10 mouse cellular contexts compared by ENCODE assay signal in genomic region chr11:102137625-102138446, GRCm38 (mm10). TPM values are rescaled to one million over a fixed set of nuclear protein-coding genes. Genes with fewer than 3 reads are reported as not detected.
A peak's percentile ranks its signal among the peaks of the same experiment; 100 is the strongest.
DNase-seq lines count a peak whose midpoint lies in the region; ATAC-seq and TF ChIP-seq lines count a peak whose summit lies in the region.
"Had no signal": no experiment of that assay in that cellular context is flagged by ENCODE, and none has a peak within 500 bp of the region (broad histone marks: within the 10 kb centered on the region; RNA-seq: fewer than 3 reads in every experiment).

No protein-coding gene starts in this region.

- 34% methylated on average over 13 of the region's 13 CpGs for WGBS in lung, postnatal 0 days

- DNase-seq in lung, postnatal 0 days (ENCODE audit: low spot score): no peak
- DNase-seq in lung, postnatal 25 days (ENCODE audit: low spot score): no peak
- DNase-seq in left cerebral cortex, postnatal 10 days (ENCODE audit: extremely low spot score in 1 of 2, low spot score in 2 of 2): no peak
- no peak for DNase-seq in gastrocnemius, adult 8-10 months (ENCODE audit: low spot score in 2 of 2)
- no peak for DNase-seq in left cerebral cortex, adult 2 months (ENCODE audit: extremely low spot score in 1 of 2, low spot score in 2 of 2)
- DNase-seq in layer of hippocampus, adult 8-10 months (ENCODE audit: low spot score in 2 of 2): no peak

- intact Hi-C loops in left cerebral cortex, postnatal 10 days (cut with DNase I): loop anchor here (1.0 to 5.0 kb wide), 3 partner anchors 36 to 151 kb away; partner anchors contain the start of gene Dusp3
- intact Hi-C loops in left cerebral cortex, adult 2 months (cut with DNase I): loop anchor here (1.0 to 2.0 kb wide), 3 partner anchors 36 to 151 kb away; partner anchors contain the start of gene Dusp3

- H3K9me3 ChIP-seq in lung, postnatal 0 days (ENCODE audit: low read length): no peaks in the 10 kb centered on the region

- peaks cover 8% of the 10 kb centered on the region; the same call in 1 of the 2 replicates for H3K27me3 ChIP-seq in lung, postnatal 0 days (replicated peaks; ENCODE audit: insufficient read depth, low read length)

- TF ChIP-seq CTCF in lung, postnatal 0 days (IDR thresholded peaks at IDR 0.05): no peak
- no peak for TF ChIP-seq CTCF in left cerebral cortex, adult 2 months (IDR thresholded peaks at IDR 0.05)

- no peak overlapping the region for H3K9ac ChIP-seq in lung, postnatal 0 days (replicated peaks; ENCODE audit: low read depth)

- H3K36me3 ChIP-seq in lung, postnatal 0 days (ENCODE audit: insufficient read depth, low read length): no peaks in the 10 kb centered on the region

- H3K4me2 ChIP-seq in lung, postnatal 0 days (replicated peaks; ENCODE audit: low read depth, low read length): 0 out of 2 replicates have a peak overlapping the region, but pooled peaks have one; percentile 25

- no peak for ATAC-seq in lung, postnatal 0 days
- ATAC-seq in granulocyte monocyte progenitor cell, adult 5-6 weeks (replicated peaks; ENCODE audit: poor library complexity, severe bottlenecking): peak; percentile 75
- peak; percentile 69 for ATAC-seq in megakaryocyte, adult 5-6 weeks (ENCODE audit: poor library complexity, severe bottlenecking)

- H3K27ac ChIP-seq in lung, postnatal 0 days (ENCODE audit: low read length): no peak overlapping the region
- H3K27ac ChIP-seq in left cerebral cortex, adult 2 months: no peak overlapping the region

- no peaks in the 10 kb centered on the region for H3K4me1 ChIP-seq in lung, postnatal 0 days (ENCODE audit: insufficient read depth, low read depth, low read length)

- 0 out of 2 replicates have a peak overlapping the region, but pooled peaks have one; percentile 8 for H3K4me3 ChIP-seq in lung, postnatal 0 days (ENCODE audit: low read depth, low read length)
- H3K4me3 ChIP-seq in left cerebral cortex, adult 2 months: no peak overlapping the region

- TF ChIP-seq EP300 in lung, postnatal 0 days (IDR thresholded peaks at IDR 0.05): no peak

RNA-seq across cellular contexts. Expression of gene Nags, which starts 7.5 kb away (rescaled TPM):
- polyA plus RNA-seq in lung, postnatal 0 days (2015; fragmentation: Nextera tagmentation; extraction: Ambion mirVana): 0.91 and 1.4 TPM in 2 replicates
- total RNA-seq in granulocyte monocyte progenitor cell, adult 5-6 weeks (2014; fragmentation: Nextera tagmentation): not detected in 2 replicates
- total RNA-seq in granulocyte monocyte progenitor cell, adult 5-6 weeks (2017): 0.04 TPM in 1 of 2 replicates, not detected in the other
- not detected in 2 replicates for total RNA-seq in megakaryocyte, adult 5-6 weeks (2015)
- total RNA-seq in megakaryocyte, adult 5-6 weeks (2017): not detected in 2 replicates
- total RNA-seq in left cerebral cortex, postnatal 10 days (2021): under 1 TPM in 1 of 2 experiments, not detected in 1; 0.20 TPM
- not detected for total RNA-seq in gastrocnemius, adult 8-10 months (2022)
- under 1 TPM in 1 of 2 experiments, not detected in 1; 0.11 TPM for total RNA-seq in left cerebral cortex, adult 2 months (2021)
- under 1 TPM in 1 of 4 experiments, not detected in 3; 0.29 TPM for total RNA-seq in layer of hippocampus, adult 8-10 months (2022)

RNA-seq across cellular contexts. Expression of gene Tmem101, which starts 18.4 kb away (rescaled TPM):
- polyA plus RNA-seq in lung, postnatal 0 days (2015; fragmentation: Nextera tagmentation; extraction: Ambion mirVana): 17.6 and 18.9 TPM in 2 replicates
- 11.8 and 19.4 TPM in 2 replicates for total RNA-seq in granulocyte monocyte progenitor cell, adult 5-6 weeks (2014; fragmentation: Nextera tagmentation)
- 14.8 and 32.0 TPM in 2 replicates for total RNA-seq in granulocyte monocyte progenitor cell, adult 5-6 weeks (2017)
- total RNA-seq in megakaryocyte, adult 5-6 weeks (2015): 7.9 and 8.4 TPM in 2 replicates
- total RNA-seq in megakaryocyte, adult 5-6 weeks (2017): 12.5 and 16.3 TPM in 2 replicates
- 10 to 100 TPM; 24.3 to 24.4 TPM for total RNA-seq in left cerebral cortex, postnatal 10 days (2021)
- 10 to 100 TPM in 2 of 4 experiments, 1 to 10 TPM in 2; 8.9 to 10.5 (median 9.9) TPM for total RNA-seq in gastrocnemius, adult 8-10 months (2022)
- 10 to 100 TPM; 20.8 to 23.0 TPM for total RNA-seq in left cerebral cortex, adult 2 months (2021)
- total RNA-seq in layer of hippocampus, adult 8-10 months (2022): 10 to 100 TPM; 22.6 to 27.3 (median 25.1) TPM

RNA-seq across cellular contexts. Expression of gene Pyy, which starts 30.2 kb away (rescaled TPM):
- not detected in 2 replicates for polyA plus RNA-seq in lung, postnatal 0 days (2015; fragmentation: Nextera tagmentation; extraction: Ambion mirVana)
- not detected in 2 replicates for total RNA-seq in granulocyte monocyte progenitor cell, adult 5-6 weeks (2014; fragmentation: Nextera tagmentation)
- total RNA-seq in granulocyte monocyte progenitor cell, adult 5-6 weeks (2017): not detected in 2 replicates
- not detected in 2 replicates for total RNA-seq in megakaryocyte, adult 5-6 weeks (2015)
- total RNA-seq in megakaryocyte, adult 5-6 weeks (2017): not detected in 2 replicates
- total RNA-seq in left cerebral cortex, postnatal 10 days (2021): not detected
- total RNA-seq in gastrocnemius, adult 8-10 months (2022): not detected
- not detected for total RNA-seq in left cerebral cortex, adult 2 months (2021)
- not detected for total RNA-seq in layer of hippocampus, adult 8-10 months (2022)
- total RNA-seq: adrenal gland, postnatal 10 days; hematopoietic stem cell, adult 5-6 weeks had no signal

RNA-seq across cellular contexts. Expression of gene Ppy, which starts 36.7 kb away (rescaled TPM):
- 2.6 and 4.2 TPM in 2 replicates for polyA plus RNA-seq in lung, postnatal 0 days (2015; fragmentation: Nextera tagmentation; extraction: Ambion mirVana)
- not detected in 2 replicates for total RNA-seq in granulocyte monocyte progenitor cell, adult 5-6 weeks (2014; fragmentation: Nextera tagmentation)
- total RNA-seq in granulocyte monocyte progenitor cell, adult 5-6 weeks (2017): not detected in 2 replicates
- not detected in 2 replicates for total RNA-seq in megakaryocyte, adult 5-6 weeks (2015)
- total RNA-seq in megakaryocyte, adult 5-6 weeks (2017): not detected in 2 replicates
- total RNA-seq in left cerebral cortex, postnatal 10 days (2021): not detected
- total RNA-seq in gastrocnemius, adult 8-10 months (2022): not detected
- not detected for total RNA-seq in left cerebral cortex, adult 2 months (2021)
- total RNA-seq in layer of hippocampus, adult 8-10 months (2022): not detected
- total RNA-seq: adrenal gland, postnatal 10 days; hematopoietic stem cell, adult 5-6 weeks had no signal

RNA-seq across cellular contexts. Expression of gene Lsm12, which starts 47.3 kb away (rescaled TPM):
- 74.7 and 79.9 TPM in 2 replicates for polyA plus RNA-seq in lung, postnatal 0 days (2015; fragmentation: Nextera tagmentation; extraction: Ambion mirVana)
- total RNA-seq in granulocyte monocyte progenitor cell, adult 5-6 weeks (2014; fragmentation: Nextera tagmentation): 109 and 123 TPM in 2 replicates
- total RNA-seq in granulocyte monocyte progenitor cell, adult 5-6 weeks (2017): 67.6 and 77.7 TPM in 2 replicates
- total RNA-seq in megakaryocyte, adult 5-6 weeks (2015): 81.3 and 83.9 TPM in 2 replicates
- total RNA-seq in megakaryocyte, adult 5-6 weeks (2017): 43.0 and 46.5 TPM in 2 replicates
- total RNA-seq in left cerebral cortex, postnatal 10 days (2021): 10 to 100 TPM; 67.6 to 72.3 TPM
- total RNA-seq in gastrocnemius, adult 8-10 months (2022): 100 to 1,000 TPM; 108 to 127 (median 111) TPM
- 10 to 100 TPM; 55.2 to 58.9 TPM for total RNA-seq in left cerebral cortex, adult 2 months (2021)
- 10 to 100 TPM; 53.5 to 61.6 (median 58.8) TPM for total RNA-seq in layer of hippocampus, adult 8-10 months (2022)
